Mouse (Mus musculus) kidney, adult 2 months (tissue): ENCODE results near the gene Gbx1.

ENCODE experiments used
- CTCF ChIP-seq: fragments of 200-500 bp; conservative IDR thresholded peaks from 2 replicates; pipeline ENCODE4 v1.5.1; 2011; ENCODE audit warnings: low read depth, mild to moderate bottlenecking, control low read depth, low read length, moderate library complexity, mixed read lengths; ENCODE audit not compliant: insufficient read depth, insufficient read length
- POLR2A ChIP-seq: fragments of 200-500 bp; IDR thresholded peaks from one replicate; pipeline ENCODE4 v1.6.1; 2011; ENCODE audit warnings: low read depth, low read length, control low read depth

- TF ChIP-seq CTCF (no peak), POLR2A (no peak)
Measured at GRCm38 (mm10) chr5:24536511-24536910, 9.5 kb upstream of the Gbx1 start.
